Mouse (Mus musculus) neural tube, embryonic 10.5 days (tissue): Measurements from ENCODE around the gene Mcoln3.

Source experiments
- DNase-seq: peaks from one replicate; pipeline ENCODE4 v3.0.0-alpha.2; 2017; ENCODE audit warnings: low spot score; ENCODE audit errors: extremely low spot score

The Mcoln3 gene

GRCm38 (mm10) chr3:146127205-146127604, 10.0 kb downstream of the Mcoln3 start:
- no peak for DNase-seq

GRCm38 (mm10) chr3:146134834-146135233, 17.6 kb downstream of the Mcoln3 start:
- DNase-seq: no peak

GRCm38 (mm10) chr3:146135417-146135816, 18.2 kb downstream of the Mcoln3 start:
- no peak for DNase-seq

GRCm38 (mm10) chr3:146136422-146136821, 19.2 kb downstream of the Mcoln3 start:
- DNase-seq: no peak

- DNase-seq: no peak
Observed at GRCm38 (mm10) chr3:146140276-146140675, 23.0 kb downstream of the Mcoln3 start.

- DNase-seq: no peak
Observed at GRCm38 (mm10) chr3:146142523-146142922, 25.3 kb downstream of the Mcoln3 start.

GRCm38 (mm10) chr3:146145501-146145900, 28.3 kb downstream of the Mcoln3 start:
- no peak for DNase-seq

GRCm38 (mm10) chr3:146146131-146146530, 28.9 kb downstream of the Mcoln3 start:
- no peak for DNase-seq

GRCm38 (mm10) chr3:146149156-146150057, 32.2 kb downstream of the Mcoln3 start, which contains the start of gene Mcoln2:
Gene Mcoln2, plus strand, starts transcription at chr3:146149833.
- DNase-seq: no peak

- DNase-seq: peak; percentile 39
Observed at GRCm38 (mm10) chr3:146150058-146150400, 32.8 kb downstream of the Mcoln3 start.

GRCm38 (mm10) chr3:146150560-146150959, 33.3 kb downstream of the Mcoln3 start:
- DNase-seq: peak; percentile 31

- no peak for DNase-seq
Observed at GRCm38 (mm10) chr3:146151328-146151727, 34.1 kb downstream of the Mcoln3 start.

GRCm38 (mm10) chr3:146151755-146152154, 34.5 kb downstream of the Mcoln3 start:
- no peak for DNase-seq

GRCm38 (mm10) chr3:146152348-146152747, 35.1 kb downstream of the Mcoln3 start:
- DNase-seq: no peak

GRCm38 (mm10) chr3:146152913-146153312, 35.7 kb downstream of the Mcoln3 start:
- no peak for DNase-seq

- DNase-seq: peak; percentile 45
Observed at GRCm38 (mm10) chr3:146153862-146154611, 36.8 kb downstream of the Mcoln3 start.

GRCm38 (mm10) chr3:146155628-146156576, 38.7 kb downstream of the Mcoln3 start:
- DNase-seq: no peak

- no peak for DNase-seq
Observed at GRCm38 (mm10) chr3:146156811-146157210, 39.6 kb downstream of the Mcoln3 start.

- DNase-seq: no peak
Observed at GRCm38 (mm10) chr3:146158039-146158438, 40.8 kb downstream of the Mcoln3 start.

- DNase-seq: no peak
Observed at GRCm38 (mm10) chr3:146159360-146159759, 42.1 kb downstream of the Mcoln3 start.

- no peak for DNase-seq
Observed at GRCm38 (mm10) chr3:146162197-146162596, 44.9 kb downstream of the Mcoln3 start.
